Mouse (Mus musculus) myocyte (in vitro differentiated cells): ENCODE results near the gene Sipa1. TPM values are rescaled to one million over a fixed set of nuclear protein-coding genes. Genes with fewer than 3 reads are reported as not detected.

Source experiments
- H3K27me3 ChIP-seq: one replicate; pipeline ENCODE4 v1.6.1; 2011; ENCODE audit not compliant: control insufficient read depth, insufficient read depth, insufficient read length
- H3K36me3 ChIP-seq: one replicate; pipeline ENCODE4 v1.6.1; 2011; ENCODE audit not compliant: control insufficient read depth, insufficient read depth
- H3K4me2 ChIP-seq: one replicate; pipeline ENCODE4 v1.6.1; 2011; ENCODE audit warnings: low read depth, control low read depth
- H3K4me3 ChIP-seq: one replicate; pipeline ENCODE4 v1.5.1; 2011; ENCODE audit warnings: mild to moderate bottlenecking, control low read depth, moderate library complexity
- H3K79me2 ChIP-seq: one replicate; pipeline ENCODE4 v1.6.1; 2011; ENCODE audit not compliant: control insufficient read depth, insufficient read depth
- H3ac ChIP-seq: one replicate; pipeline ENCODE4 v1.6.1; 2011; ENCODE audit not compliant: control insufficient read depth, insufficient read length
- CEBPB ChIP-seq: IDR thresholded peaks from 2 replicates; pipeline ENCODE4 v1.6.1; 2011; ENCODE audit warnings: mild to moderate bottlenecking, moderate library complexity; ENCODE audit not compliant: poor library complexity, insufficient read depth, severe bottlenecking
- E2F4 ChIP-seq: IDR thresholded peaks from one replicate; pipeline ENCODE4 v1.6.1; 2011; ENCODE audit warnings: mild to moderate bottlenecking, control low read depth, moderate library complexity; ENCODE audit not compliant: insufficient read depth
- MAX ChIP-seq: IDR thresholded peaks from one replicate; pipeline ENCODE4 v1.6.1; 2011; ENCODE audit warnings: low read depth, mild to moderate bottlenecking, control low read depth
- MYOD1 ChIP-seq, 3 experiments: IDR thresholded peaks; one replicate each; pipeline ENCODE4 v1.6.1; 2011; ENCODE audit warnings: control low read depth in 2 of 3, low read depth in 2 of 3, mild to moderate bottlenecking in 2 of 3, moderate library complexity in 1 of 3; ENCODE audit not compliant: insufficient read length in 2 of 3, control insufficient read depth in 1 of 3
- MYOG ChIP-seq, 3 experiments: IDR thresholded peaks; one replicate each; pipeline ENCODE4 v1.6.1; 2011; ENCODE audit warnings: control low read depth in 2 of 3, low read depth in 2 of 3, mild to moderate bottlenecking in 2 of 3; ENCODE audit not compliant: insufficient read length in 2 of 3, control insufficient read depth in 1 of 3, insufficient read depth in 1 of 3
- POLR2A ChIP-seq: IDR thresholded peaks from one replicate; pipeline ENCODE4 v1.6.1; 2011; ENCODE audit warnings: low read depth, mild to moderate bottlenecking, control low read depth, moderate library complexity; ENCODE audit not compliant: insufficient read length
- POLR2AphosphoS2 ChIP-seq: IDR thresholded peaks from one replicate; pipeline ENCODE4 v1.6.1; 2011; ENCODE audit warnings: low read depth, control low read depth; ENCODE audit not compliant: insufficient read length
- REST ChIP-seq: IDR thresholded peaks from one replicate; pipeline ENCODE4 v1.6.1; 2011; ENCODE audit warnings: mild to moderate bottlenecking, control low read depth, moderate library complexity; ENCODE audit not compliant: insufficient read depth, insufficient read length
- SRF ChIP-seq: IDR thresholded peaks from one replicate; pipeline ENCODE4 v1.6.1; 2011; ENCODE audit warnings: low read depth; ENCODE audit not compliant: control insufficient read depth, insufficient read length
- TCF12 ChIP-seq: IDR thresholded peaks from one replicate; pipeline ENCODE4 v1.6.1; 2011; ENCODE audit warnings: mild to moderate bottlenecking, control low read depth; ENCODE audit not compliant: poor library complexity, insufficient read depth, severe bottlenecking
- TCF3 ChIP-seq: IDR thresholded peaks from one replicate; pipeline ENCODE4 v1.6.1; 2011; ENCODE audit warnings: low read depth, control low read depth; ENCODE audit not compliant: insufficient read length
- USF1 ChIP-seq: IDR thresholded peaks from one replicate; pipeline ENCODE4 v1.6.1; 2011; ENCODE audit warnings: low read depth, mild to moderate bottlenecking, control low read depth, moderate library complexity
- polyA plus RNA-seq: library from polyadenylated mRNA; unstranded; fragments of >200 nt; fragmentation: generic; extraction: Trizol; gene quantifications from one replicate; pipeline ENCODE4 v1.2.1, GENCODE M21; 2012; ENCODE audit warnings: missing spikeins

Sipa1 gene
- polyA plus RNA-seq, 1 experiment, result 14.4 TPM

DNA sequence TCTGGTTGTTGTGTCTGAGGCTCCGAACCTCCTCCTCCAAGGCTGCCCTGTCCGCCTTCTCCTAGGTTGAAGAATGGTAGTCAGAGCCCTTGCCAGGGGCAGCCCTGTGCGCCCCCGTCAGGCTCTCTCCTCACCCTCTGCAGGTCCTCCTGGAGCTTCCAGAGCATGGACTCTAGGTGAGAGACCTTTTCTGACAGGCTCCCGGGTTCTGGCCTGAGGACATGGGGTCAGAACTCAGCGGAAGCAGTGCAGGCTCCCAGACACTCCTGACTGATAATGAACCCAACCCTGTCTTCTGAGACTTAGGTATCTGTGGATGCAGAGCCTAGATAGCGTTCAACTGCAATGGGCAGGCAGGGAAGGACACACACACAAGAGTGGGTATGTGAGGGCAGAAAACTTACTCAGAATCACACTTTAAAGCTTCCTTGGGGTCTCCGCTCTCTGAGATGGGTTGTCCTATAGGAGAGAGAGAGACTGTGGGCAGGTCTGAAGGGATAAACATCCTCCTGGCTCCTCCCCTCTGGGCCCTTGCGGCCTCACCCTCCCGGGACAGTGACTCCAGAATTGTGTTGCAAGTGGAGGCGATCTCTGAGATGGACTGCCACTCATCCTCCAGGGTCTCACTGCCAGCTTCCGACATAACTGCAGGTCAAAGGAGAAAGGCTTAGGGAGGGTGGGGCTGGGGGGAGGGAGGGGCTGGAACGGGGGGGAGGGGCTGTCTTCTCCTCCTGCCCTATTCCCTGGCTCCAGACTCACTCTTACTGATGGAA, 11.8 kb downstream of the Sipa1 start:
- TF ChIP-seq POLR2A (no peak), TCF12 (no peak), MYOD1 (IDR thresholded peaks at IDR 0.05; ENCODE audit: control insufficient read depth in 1 of 3, insufficient read length in 2 of 3, low read depth in 2 of 3) (no peak), E2F4 (no peak), SRF (no peak), CEBPB (no peak), MYOG (IDR thresholded peaks at IDR 0.05; ENCODE audit: control insufficient read depth in 1 of 3, insufficient read depth in 1 of 3, insufficient read length in 2 of 3, low read depth in 2 of 3) (no peak), TCF3 (no peak), USF1 (no peak), REST (no peak), MAX (no peak), POLR2AphosphoS2 (no peak)
- Histone ChIP-seq H3K4me3 (no peak overlapping the region), H3K4me2 (no peak overlapping the region), H3K79me2 (no peaks in the 10 kb centered on the region), H3K36me3 (peaks cover 6% of the 10 kb centered on the region), H3ac (no peak overlapping the region), H3K27me3 (no peaks in the 10 kb centered on the region)

DNA sequence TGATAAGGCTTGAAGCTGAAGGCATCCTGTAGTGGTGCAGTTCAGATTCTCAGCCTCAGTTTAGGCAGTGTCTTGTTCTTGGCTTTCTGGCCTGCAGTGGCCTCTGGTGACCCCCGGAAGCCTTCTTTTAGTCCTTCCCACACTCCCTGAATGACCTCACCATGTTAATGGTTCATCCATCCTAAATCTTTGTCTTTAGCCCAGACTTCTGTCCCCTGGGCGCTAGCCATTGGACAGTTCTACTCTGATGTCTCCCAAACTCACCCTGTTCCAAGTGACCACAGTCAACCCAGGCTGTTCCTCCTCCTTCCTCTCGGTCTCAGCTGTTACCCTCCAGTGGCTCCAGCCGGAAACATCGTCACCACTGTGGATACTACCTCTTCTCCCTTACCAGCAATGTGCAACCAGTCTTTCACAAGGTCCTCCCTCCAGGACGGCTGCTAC, 14.2 kb downstream of the Sipa1 start:
- Histone ChIP-seq H3K4me2 (peak overlapping the region; percentile 87), H3K36me3 (peaks cover 18% of the 10 kb centered on the region), H3ac (no peak overlapping the region), H3K27me3 (no peaks in the 10 kb centered on the region), H3K79me2 (no peaks in the 10 kb centered on the region), H3K4me3 (peak overlapping the region; percentile 8)
- no peak for TF ChIP-seq E2F4
- TF ChIP-seq TCF12, result no peak
- no peak for TF ChIP-seq REST
- peak; percentile 3 for TF ChIP-seq POLR2AphosphoS2
- TF ChIP-seq MYOD1 (IDR thresholded peaks at IDR 0.05; ENCODE audit: control insufficient read depth in 1 of 3, insufficient read length in 2 of 3, low read depth in 2 of 3), result peak in 1 of 3 experiments; percentile 3
- no peak for TF ChIP-seq POLR2A
- no peak for TF ChIP-seq TCF3
- no peak for TF ChIP-seq CEBPB

DNA sequence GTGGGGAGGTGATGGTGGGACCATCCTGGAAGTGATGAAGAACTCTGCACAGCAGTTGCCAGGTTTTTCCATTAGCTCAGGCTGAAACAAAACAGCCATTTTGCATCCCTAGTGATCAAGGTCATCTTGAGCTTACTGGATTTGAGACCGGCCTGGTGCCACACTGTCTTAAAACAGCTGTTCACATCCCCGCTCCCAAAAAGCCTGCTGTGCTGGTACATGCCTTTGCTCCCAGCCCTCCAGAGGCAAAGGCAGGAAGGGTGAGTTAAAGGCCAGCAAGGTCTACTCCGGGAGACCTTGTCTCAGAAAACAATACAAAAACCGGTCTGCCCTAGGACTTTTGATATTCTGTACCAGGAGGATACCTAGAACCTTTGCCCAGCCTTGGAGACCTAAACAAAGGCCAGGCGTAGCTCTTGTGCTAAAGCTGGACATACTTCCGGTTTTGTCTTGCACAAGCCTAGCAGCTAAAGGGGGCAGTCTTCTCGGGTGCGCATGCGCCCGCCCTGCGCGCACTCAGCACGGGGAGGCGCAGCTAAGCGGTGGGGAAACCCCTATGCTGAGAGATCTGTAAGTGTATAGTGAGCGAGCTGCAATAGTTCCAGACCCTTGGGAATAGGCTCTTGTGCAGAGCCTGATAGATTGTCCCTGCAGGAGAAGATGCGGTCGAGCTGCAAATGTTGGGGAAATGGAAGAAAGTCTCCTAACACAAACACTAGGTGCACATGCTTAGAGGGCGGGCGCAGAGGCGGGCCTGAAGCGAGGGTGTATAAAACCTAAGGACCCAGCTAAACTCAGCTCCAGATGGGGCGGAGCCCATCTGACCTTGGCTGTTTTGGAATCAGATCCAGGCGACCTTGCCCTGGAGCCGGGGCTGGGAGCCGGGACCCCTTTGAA, 14.9 kb downstream of the Sipa1 start:
- H3K79me2 ChIP-seq, result no peaks in the 10 kb centered on the region
- H3K4me3 ChIP-seq, result peak overlapping the region; percentile 8

DNA sequence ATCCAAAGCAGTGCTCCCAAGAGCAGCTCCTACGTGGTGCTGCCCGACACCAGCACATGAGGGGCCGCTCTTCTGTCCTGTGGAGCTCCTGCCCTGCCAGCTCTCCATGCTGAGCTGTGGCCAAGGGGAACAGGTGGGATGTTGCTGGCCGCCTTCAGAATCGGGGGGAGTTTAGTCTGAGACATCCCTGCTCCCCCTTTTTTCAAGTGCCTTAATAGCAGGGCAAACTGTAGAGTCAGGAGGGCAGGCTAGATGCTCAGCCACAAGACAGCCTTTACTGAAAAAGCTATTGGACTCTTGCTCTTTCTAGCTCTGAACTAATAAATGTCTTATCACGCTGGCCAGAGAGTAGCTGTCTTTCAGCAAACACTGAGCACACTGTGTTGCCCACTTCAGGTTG, 15.7 kb downstream of the Sipa1 start:
- no peak overlapping the region for H3K4me3 ChIP-seq
- H3K36me3 ChIP-seq, result peaks cover 31% of the 10 kb centered on the region
- H3K4me2 ChIP-seq, result no peak overlapping the region
- no peak overlapping the region for H3ac ChIP-seq
- no peaks in the 10 kb centered on the region for H3K27me3 ChIP-seq
- TF ChIP-seq REST (no peak), SRF (no peak), POLR2AphosphoS2 (no peak), MAX (no peak)
- no peaks in the 10 kb centered on the region for H3K79me2 ChIP-seq

More for the DNA sequence above, 14.9 kb downstream of the Sipa1 start:
- Histone ChIP-seq H3K36me3 (peaks cover 24% of the 10 kb centered on the region), H3ac (no peak overlapping the region), H3K4me2 (peak overlapping the region; percentile 87), H3K27me3 (no peaks in the 10 kb centered on the region)
- TF ChIP-seq MAX (no peak), POLR2AphosphoS2 (peak; percentile 87), USF1 (no peak), SRF (peak; percentile 67), CEBPB (peak; percentile 58), TCF12 (no peak), TCF3 (no peak), POLR2A (peak; percentile 55), REST (no peak), E2F4 (no peak), MYOG (IDR thresholded peaks at IDR 0.05; ENCODE audit: control insufficient read depth in 1 of 3, insufficient read depth in 1 of 3, insufficient read length in 2 of 3, low read depth in 2 of 3) (no peak), MYOD1 (IDR thresholded peaks at IDR 0.05; ENCODE audit: control insufficient read depth in 1 of 3, insufficient read length in 2 of 3, low read depth in 2 of 3) (no peak)
